Mouse (Mus musculus) embryonic fibroblast, embryonic 13.5 days (primary cell): ENCODE results near the gene Iqcc.

Experiments
- CTCF ChIP-seq: IDR thresholded peaks from 2 replicates; pipeline ENCODE4 v1.5.1; 2011; ENCODE audit warnings: mild to moderate bottlenecking, control low read depth, low read length, moderate library complexity, borderline replicate concordance; ENCODE audit not compliant: insufficient read depth
- POLR2A ChIP-seq: IDR thresholded peaks from 2 replicates; pipeline ENCODE4 v1.6.1; 2011; ENCODE audit warnings: low read depth, mild to moderate bottlenecking, control low read depth, low read length, moderate library complexity

- TF ChIP-seq CTCF, result no peak
- no peak for TF ChIP-seq POLR2A
Observed at GRCm38 (mm10) chr4:129626035-129626434, 7.1 kb upstream of the Iqcc start.
